Mouse (Mus musculus) cerebellum, adult 2 months (tissue): ENCODE data around the gene Ranbp1. TPM values are rescaled to one million over a fixed set of nuclear protein-coding genes. Genes with fewer than 3 reads are reported as not detected.
A peak's percentile ranks its signal among the peaks of the same experiment; 100 is the strongest.
"Not testable (repeated sequence)": the region's sequence is repeated elsewhere in the genome, so short reads cannot be mapped to it uniquely, and the experiment has no call there.

Experiments
- DNase-seq, 2 experiments: peaks; one replicate each; pipeline ENCODE4 v3.0.0; 2021
- H3K27ac ChIP-seq: fragments of 200-500 bp; 2 replicates; pipeline ENCODE4 v1.5.1; 2012; ENCODE audit warnings: low read length, control low read depth, inconsistent platforms; ENCODE audit not compliant: insufficient read depth
- H3K27me3 ChIP-seq: fragments of 200-500 bp; 2 replicates; pipeline ENCODE4 v1.6.1; 2012; ENCODE audit warnings: inconsistent platforms, mild to moderate bottlenecking, low read length, moderate library complexity; ENCODE audit not compliant: control insufficient read depth, insufficient read depth
- H3K4me1 ChIP-seq: fragments of 200-500 bp; 2 replicates; pipeline ENCODE4 v1.6.1; 2011; ENCODE audit warnings: low read length; ENCODE audit not compliant: control insufficient read depth, insufficient read depth
- H3K4me3 ChIP-seq: fragments of 200-500 bp; replicated peaks from 2 replicates; pipeline ENCODE3; 2011; ENCODE audit warnings: mild to moderate bottlenecking, low read depth, low read length, control low read depth; ENCODE audit not compliant: insufficient read depth
- CTCF ChIP-seq: fragments of 200-500 bp; IDR thresholded peaks from 2 replicates; pipeline ENCODE4 v1.5.1; 2011; ENCODE audit warnings: low read depth, mild to moderate bottlenecking, control low read depth, low read length, moderate library complexity, borderline replicate concordance; ENCODE audit not compliant: insufficient read depth
- POLR2A ChIP-seq: fragments of 200-500 bp; IDR thresholded peaks from 2 replicates; pipeline ENCODE4 v1.6.1; 2011; ENCODE audit warnings: low read length, control low read depth, borderline replicate concordance; ENCODE audit not compliant: insufficient read depth
- WGBS: fragments of 180-500 bp; shearing (Covaris S2); methylation state at CpG from one replicate; pipeline ENCODE4 v1.1.7; 2018; 5-methylcytosine and 5-hydroxymethylcytosine counted together
- polyA plus RNA-seq: library from polyadenylated mRNA; depleted of rRNA; stranded (reverse); fragments of >200 nt; gene quantifications from 2 replicates; pipeline ENCODE4 v1.2.3, GENCODE M21; 2012; rRNA removed

The Ranbp1 gene
- polyA plus RNA-seq, result 96.2 and 104 TPM in 2 replicates

DNA sequence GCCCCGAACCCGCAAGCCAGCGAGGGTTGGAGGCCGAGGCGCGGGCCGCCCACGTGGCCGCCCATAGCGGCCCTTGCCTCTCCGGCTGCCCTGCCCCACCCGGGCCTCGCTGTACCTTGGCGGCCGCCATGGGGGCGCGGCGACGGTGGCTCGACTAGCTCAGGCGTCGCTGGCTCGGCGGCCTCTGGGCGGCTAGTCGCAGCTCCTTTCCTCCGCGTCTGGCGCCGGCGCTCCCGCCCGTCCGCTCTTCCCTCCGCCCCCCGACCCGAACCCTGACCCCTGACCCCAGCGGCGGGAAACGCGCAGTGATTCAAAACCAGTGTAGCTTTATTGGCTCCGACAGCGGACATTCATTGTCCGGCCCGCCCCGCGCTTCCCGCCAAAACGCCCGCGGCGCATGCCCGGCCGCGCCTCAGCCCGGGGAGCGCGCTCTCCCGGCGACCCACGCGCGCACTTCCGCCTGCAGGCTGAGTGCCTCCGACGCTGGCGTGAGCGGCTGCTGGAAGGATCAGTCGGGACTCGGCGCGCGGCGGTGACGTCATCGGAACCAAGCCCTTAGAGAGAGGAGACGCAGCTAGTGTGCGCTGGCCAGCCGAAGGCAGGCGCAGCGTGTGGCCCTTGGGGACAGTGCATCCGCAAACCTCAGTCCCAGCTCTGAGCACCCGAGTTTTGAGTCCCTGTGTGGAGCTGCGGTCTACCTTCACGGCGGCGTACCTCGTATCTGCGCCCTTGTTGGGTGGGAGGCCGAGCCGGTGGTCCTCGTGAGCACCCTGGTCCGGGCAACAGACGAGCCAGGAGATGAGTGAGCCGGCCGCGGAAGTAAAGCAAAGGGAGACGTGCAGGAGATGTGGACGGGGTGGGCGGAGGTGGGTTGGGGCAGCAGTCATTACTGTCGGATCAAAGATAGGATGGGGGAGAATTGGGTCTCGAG, at the start of gene Ranbp1, which contains the start of gene Trmt2a:
TSS of gene Ranbp1 (minus strand) at position 300 of the 931 bp plus-strand sequence.
TSS of gene Trmt2a (plus strand) at position 247 of the 931 bp plus-strand sequence.
- peak; percentile 81 for TF ChIP-seq POLR2A
- no peak for TF ChIP-seq CTCF
- under 1% methylated on average over 101 of the region's 102 CpGs for WGBS
- H3K4me3 ChIP-seq, result peak within 1 kb of the TSS; percentile 85
- peak; percentile 97 to 99 for DNase-seq
- peak within 1 kb of the TSS; percentile 62 for H3K27ac ChIP-seq
- no peaks in the 10 kb centered on the region for H3K27me3 ChIP-seq
- peaks cover 7% of the 10 kb centered on the region for H3K4me1 ChIP-seq

DNA sequence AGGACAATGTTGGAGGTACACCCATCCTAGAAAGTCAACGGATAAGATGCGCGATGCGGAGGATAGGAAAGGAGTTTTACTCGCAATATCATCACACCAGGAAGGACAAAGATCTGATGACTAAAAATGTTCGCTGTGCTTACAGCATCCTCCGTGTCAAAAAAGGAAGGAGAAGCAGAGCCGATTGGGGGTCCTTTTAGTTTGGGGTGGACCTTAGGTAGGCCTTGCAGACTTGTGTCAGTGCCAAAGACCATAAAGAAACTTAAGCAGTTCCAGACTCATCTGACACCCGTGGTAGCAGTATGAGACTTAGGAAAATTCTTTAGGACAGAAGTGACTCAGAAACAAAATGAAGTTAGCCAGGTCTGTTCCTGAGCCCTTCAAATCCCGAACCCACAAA, 41.1 kb upstream of the Ranbp1 start:
- not testable (repeated sequence) for H3K27me3 ChIP-seq, H3K27ac ChIP-seq, DNase-seq
- whole genome bisulfite sequencing, result 3% methylated on average over 10 of the region's 10 CpGs
- Histone ChIP-seq H3K4me1 (peaks cover 11% of the 10 kb centered on the region), H3K4me3 (peak overlapping the region; percentile 47)

DNA sequence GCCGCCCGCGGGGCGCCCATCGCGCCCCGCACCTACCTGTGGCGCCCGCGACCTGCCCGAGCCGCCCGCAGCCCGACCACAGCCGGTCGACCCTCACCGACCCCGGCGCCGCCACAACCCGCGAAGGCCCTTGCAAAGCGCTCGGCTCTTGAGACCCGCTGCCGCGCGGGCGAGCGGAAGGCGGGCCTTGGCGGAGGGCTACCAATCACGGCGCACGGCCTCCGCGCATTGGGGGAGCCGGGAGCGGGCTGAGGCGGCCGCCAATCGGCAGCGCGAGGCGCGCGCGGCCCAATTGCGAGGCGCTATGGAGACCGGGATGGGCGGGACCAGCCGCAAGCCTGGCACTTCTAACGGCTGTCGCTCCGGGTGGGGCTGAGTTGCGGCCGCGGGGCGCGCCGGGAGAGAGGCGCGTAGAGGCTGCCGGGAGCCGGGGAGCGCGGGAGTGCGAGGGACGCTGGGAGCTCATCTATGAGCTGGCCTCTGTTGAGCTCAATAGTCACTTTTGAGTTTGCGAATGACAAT, 40.6 kb upstream of the Ranbp1 start, which contains the start of gene Dgcr8:
TSS of gene Dgcr8 (minus strand) at position 180 of the 522 bp plus-strand sequence.
- Histone ChIP-seq H3K27ac (peak within 1 kb of the TSS; percentile 14; the same call in 1 of the 2 replicates), H3K4me3 (peak within 1 kb of the TSS; percentile 82), H3K27me3 (no peaks in the 10 kb centered on the region), H3K4me1 (peaks cover 11% of the 10 kb centered on the region)
- peak; percentile 60 for TF ChIP-seq POLR2A
- TF ChIP-seq CTCF, result no peak
- peak; percentile 98 to 99 for DNase-seq
- under 1% methylated on average over 68 of the region's 71 CpGs for WGBS

DNA sequence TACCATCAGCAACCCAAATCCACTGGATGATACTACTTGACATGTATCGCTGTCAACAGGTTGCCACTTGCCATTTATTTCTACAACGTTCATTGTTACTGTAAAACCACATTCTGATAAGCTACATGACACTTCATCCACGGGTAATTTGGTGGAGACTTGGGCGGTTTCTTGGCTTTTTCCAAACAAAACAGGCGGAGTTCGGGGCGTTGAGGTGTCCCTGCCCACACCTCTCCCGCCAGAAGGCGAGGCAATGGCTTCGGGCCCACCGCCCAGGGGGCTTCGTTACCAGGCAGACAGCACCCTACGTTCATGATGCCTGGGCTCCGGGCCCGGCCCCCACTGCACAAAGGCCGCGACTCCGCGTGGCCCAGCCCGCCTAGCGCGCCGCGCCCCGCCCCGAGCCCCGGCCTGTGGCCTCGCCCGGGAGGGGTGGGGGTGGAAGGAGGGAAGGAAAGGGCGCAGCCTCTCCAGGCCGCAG, 40.1 kb upstream of the Ranbp1 start:
- no peaks in the 10 kb centered on the region for H3K27me3 ChIP-seq
- peak overlapping the region; percentile 14; the same call in 1 of the 2 replicates for H3K27ac ChIP-seq
- WGBS, result under 1% methylated on average over 30 of the region's 31 CpGs
- H3K4me3 ChIP-seq, result peak overlapping the region; percentile 82
- peaks cover 11% of the 10 kb centered on the region for H3K4me1 ChIP-seq
- no peak for DNase-seq
- TF ChIP-seq POLR2A, result no peak

DNA sequence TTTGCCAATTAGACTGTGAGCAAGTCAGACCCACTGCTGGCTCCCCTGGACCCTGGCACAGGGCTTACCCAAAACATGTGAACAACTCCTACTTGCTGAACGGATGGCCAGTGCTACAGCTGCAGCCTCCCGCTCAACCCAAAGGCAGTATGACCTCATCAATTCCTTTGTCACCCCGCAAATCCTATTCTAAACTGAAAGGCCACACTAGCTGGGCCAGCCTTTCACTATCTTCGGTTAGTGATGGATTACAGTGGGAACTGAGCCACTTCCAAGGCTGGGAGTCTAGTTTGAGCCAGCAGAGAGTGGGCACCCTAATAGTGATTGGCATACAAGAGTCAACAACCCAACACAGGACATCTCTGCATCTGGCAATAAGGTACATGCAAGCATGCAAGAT, 39.6 kb upstream of the Ranbp1 start:
- peaks cover 11% of the 10 kb centered on the region for H3K4me1 ChIP-seq
- no peak for TF ChIP-seq POLR2A
- no peak for TF ChIP-seq CTCF
- 2% methylated on average over 4 of the region's 4 CpGs for WGBS
- H3K4me3 ChIP-seq, result peak overlapping the region; percentile 82
- DNase-seq, result peak in 1 of 2 experiments; percentile 18
- H3K27ac ChIP-seq, result no peak overlapping the region
- H3K27me3 ChIP-seq, result no peaks in the 10 kb centered on the region

DNA sequence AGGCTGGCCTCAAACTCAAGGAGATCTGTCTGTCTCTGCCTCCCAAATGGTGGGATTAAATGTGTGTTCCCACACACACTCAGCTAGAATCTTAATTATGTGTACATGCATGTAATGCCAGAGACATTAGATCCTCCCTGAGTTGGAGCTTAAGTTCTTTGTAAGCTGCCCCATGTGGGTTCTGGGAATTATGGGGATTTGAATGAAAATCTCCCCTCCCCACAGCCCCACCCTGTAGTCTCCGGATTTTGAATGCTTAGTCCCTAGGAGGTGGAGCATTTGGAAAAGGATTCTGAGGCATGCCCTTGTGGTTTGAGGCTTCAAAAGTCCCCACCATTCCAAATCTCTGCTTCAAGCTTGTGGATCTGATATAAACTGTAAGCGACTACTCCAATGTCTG, 26.6 kb upstream of the Ranbp1 start:
- Histone ChIP-seq H3K4me1 (no peaks in the 10 kb centered on the region), H3K27ac (no peak overlapping the region), H3K4me3 (no peak overlapping the region), H3K27me3 (no peaks in the 10 kb centered on the region)
- DNase-seq, result no peak
- TF ChIP-seq POLR2A (no peak), CTCF (no peak)
- WGBS, result 66% methylated on average over 2 of the region's 2 CpGs

DNA sequence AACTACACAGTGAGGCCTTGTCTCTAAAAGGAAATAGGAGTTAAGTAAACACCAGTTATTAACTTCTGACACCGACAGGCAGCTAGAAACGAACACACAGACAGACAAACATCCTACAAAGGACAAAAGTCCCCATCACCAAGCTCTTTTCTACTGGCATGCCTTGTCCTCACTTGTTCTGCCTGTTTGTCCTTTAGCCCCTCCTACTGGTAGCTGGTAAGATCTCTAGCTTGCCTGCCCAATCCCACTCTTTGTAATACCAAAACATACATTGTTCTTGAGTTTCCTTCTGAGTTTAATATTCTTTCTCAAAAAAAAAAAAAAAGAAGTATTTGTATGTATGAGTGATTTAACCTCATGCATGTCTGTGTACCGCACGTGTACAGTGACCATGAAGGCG, 19.6 kb upstream of the Ranbp1 start:
- 84% methylated on average over 5 of the region's 5 CpGs for WGBS
- Histone ChIP-seq H3K4me1 (no peaks in the 10 kb centered on the region), H3K27ac (no peak overlapping the region), H3K27me3 (no peaks in the 10 kb centered on the region), H3K4me3 (no peak overlapping the region)
- no peak for DNase-seq
- no peak for TF ChIP-seq POLR2A
- peak; percentile 10; the same call in 1 of the 2 replicates for TF ChIP-seq CTCF

DNA sequence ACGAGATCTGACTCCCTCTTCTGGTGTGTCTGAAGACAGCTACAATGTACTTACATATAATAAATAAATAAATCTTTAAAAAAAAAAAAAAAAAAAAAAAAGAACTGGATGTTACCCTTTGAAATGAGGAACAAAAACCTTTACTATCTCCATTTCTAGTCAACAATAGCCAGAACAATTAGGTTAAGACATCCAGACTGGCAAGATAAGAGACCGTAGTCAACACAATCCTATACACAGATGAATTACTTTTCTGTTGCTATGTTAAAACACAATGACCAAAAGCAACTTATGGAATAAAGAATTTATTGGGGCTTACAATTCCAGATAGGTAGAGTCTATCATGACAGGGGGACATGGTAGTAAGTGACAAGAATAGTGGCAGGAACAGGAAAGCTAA, 16.5 kb upstream of the Ranbp1 start:
- WGBS, result 84% methylated on average over 2 of the region's 2 CpGs
- H3K27ac ChIP-seq, result no peak overlapping the region
- DNase-seq, result no peak
- H3K27me3 ChIP-seq, result no peaks in the 10 kb centered on the region
- H3K4me1 ChIP-seq, result no peaks in the 10 kb centered on the region
- H3K4me3 ChIP-seq, result no peak overlapping the region
- TF ChIP-seq CTCF (no peak), POLR2A (no peak)
